Mouse (Mus musculus): Measurements from ENCODE around the gene Med23. TPM values are rescaled to one million over a fixed set of nuclear protein-coding genes. Genes with fewer than 3 reads are reported as not detected.
A peak's percentile ranks its signal among the peaks of the same experiment; 100 is the strongest.

Med23 gene
- polyA plus RNA-seq, 1 experiment from 2014 or later: 34.4 TPM

DNA sequence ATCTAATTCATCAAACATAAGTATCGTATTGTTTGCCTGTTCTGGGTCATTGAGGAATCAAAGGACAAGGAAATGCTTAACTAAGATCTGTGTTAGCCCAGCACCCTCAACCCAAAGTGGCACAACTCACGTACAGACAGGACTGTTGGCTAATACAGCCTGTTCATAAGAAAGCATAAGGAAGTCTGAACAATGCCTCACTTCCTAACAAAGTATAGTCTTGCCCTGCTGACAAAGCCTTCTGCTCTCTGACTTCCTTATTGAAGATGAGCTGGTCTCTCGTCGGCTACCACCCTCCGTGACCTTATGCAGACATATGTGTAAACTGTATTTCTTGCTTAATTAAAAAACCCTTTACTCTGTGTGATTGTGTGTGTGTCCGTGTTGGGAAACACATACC, 60.4 kb downstream of the Med23 start:
- Histone ChIP-seq H3K27ac (replicated peaks; ENCODE audit: low read depth, low read length) (no peak overlapping the region), H3K9ac (ENCODE audit: low read length) (no peak overlapping the region), H3K4me1 (ENCODE audit: control insufficient read depth, insufficient read depth, low read length) (peaks cover 10% of the 10 kb centered on the region; the same call in 1 of the 2 replicates), H3K36me3 (ENCODE audit: control insufficient read depth, insufficient read depth, low read length) (no peaks in the 10 kb centered on the region), H3K9me3 (ENCODE audit: control insufficient read depth, low read length) (no peaks in the 10 kb centered on the region), H3K27me3 (ENCODE audit: control insufficient read depth, insufficient read depth, low read length) (no peaks in the 10 kb centered on the region), H3K4me2 (ENCODE audit: low read depth, severe bottlenecking) (no peak overlapping the region), H3K4me3 (ENCODE audit: low read depth, low read length) (no peak overlapping the region)
- DNase-seq (ENCODE audit: low spot score): no peak
- no peak for ATAC-seq (ENCODE audit: insufficient number of reproducible peaks, low FRiP score, low TSS enrichment, low read depth)
- 82% methylated on average over 6 of the region's 6 CpGs for WGBS

DNA sequence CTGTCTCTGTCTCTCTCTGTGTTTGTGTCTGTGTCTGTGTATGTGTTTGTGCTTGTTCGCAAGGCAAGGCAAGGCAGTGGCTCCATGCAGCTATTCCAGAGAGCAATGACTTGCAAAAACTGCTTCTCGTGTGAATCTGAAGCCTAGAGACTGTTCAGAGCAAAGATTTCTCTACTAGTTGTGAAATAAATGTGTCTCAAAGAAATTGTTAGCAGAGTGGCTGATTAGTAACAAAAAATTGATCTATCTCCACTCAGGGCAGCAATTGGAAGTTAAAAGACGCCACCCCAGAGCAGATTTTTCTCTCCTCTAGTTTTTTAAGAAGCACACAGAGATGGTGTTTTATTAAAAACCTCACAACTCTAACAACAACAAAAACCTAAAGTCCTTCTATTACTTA, 78.1 kb downstream of the Med23 start:
- Histone ChIP-seq H3K4me1 (ENCODE audit: control insufficient read depth, insufficient read depth, low read length) (no peaks in the 10 kb centered on the region), H3K4me2 (ENCODE audit: low read depth, severe bottlenecking) (no peak overlapping the region), H3K4me3 (ENCODE audit: low read depth, low read length) (no peak overlapping the region), H3K36me3 (ENCODE audit: control insufficient read depth, insufficient read depth, low read length) (no peaks in the 10 kb centered on the region), H3K9me3 (ENCODE audit: control insufficient read depth, low read length) (no peaks in the 10 kb centered on the region), H3K27ac (replicated peaks; ENCODE audit: low read depth, low read length) (no peak overlapping the region), H3K9ac (ENCODE audit: low read length) (no peak overlapping the region), H3K27me3 (ENCODE audit: control insufficient read depth, insufficient read depth, low read length) (no peaks in the 10 kb centered on the region)
- DNase-seq (ENCODE audit: low spot score) (no peak), ATAC-seq (ENCODE audit: insufficient number of reproducible peaks, low FRiP score, low TSS enrichment, low read depth) (no peak)
- 85% methylated on average over 3 of the region's 3 CpGs for WGBS

DNA sequence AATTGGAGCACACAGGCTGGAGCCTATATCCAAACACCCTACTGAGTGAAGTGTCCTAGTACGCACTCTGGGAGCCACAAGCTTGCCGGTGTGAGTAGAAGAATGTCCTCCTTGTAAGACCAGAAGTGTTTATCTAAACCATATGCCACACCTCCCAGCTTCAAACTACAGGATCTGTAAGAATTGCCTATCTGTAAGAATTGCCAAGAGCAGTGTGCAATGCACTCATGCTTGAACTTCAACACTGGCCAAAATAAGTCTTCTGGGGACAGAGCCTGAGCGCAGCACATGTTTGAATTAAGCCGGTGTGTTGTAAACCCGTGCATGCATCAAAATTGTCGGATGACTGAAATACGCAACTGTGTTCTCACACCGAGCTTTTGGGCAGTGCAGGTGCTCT, 78.5 kb downstream of the Med23 start:
- ATAC-seq (ENCODE audit: insufficient number of reproducible peaks, low FRiP score, low TSS enrichment, low read depth) (no peak), DNase-seq (ENCODE audit: low spot score) (no peak)
- WGBS: 66% methylated on average over 8 of the region's 8 CpGs
- Histone ChIP-seq H3K36me3 (ENCODE audit: control insufficient read depth, insufficient read depth, low read length) (no peaks in the 10 kb centered on the region), H3K4me3 (ENCODE audit: low read depth, low read length) (no peak overlapping the region), H3K27ac (replicated peaks; ENCODE audit: low read depth, low read length) (no peak overlapping the region), H3K27me3 (ENCODE audit: control insufficient read depth, insufficient read depth, low read length) (no peaks in the 10 kb centered on the region), H3K4me2 (ENCODE audit: low read depth, severe bottlenecking) (no peak overlapping the region), H3K9ac (ENCODE audit: low read length) (no peak overlapping the region), H3K4me1 (ENCODE audit: control insufficient read depth, insufficient read depth, low read length) (no peaks in the 10 kb centered on the region), H3K9me3 (ENCODE audit: control insufficient read depth, low read length) (no peaks in the 10 kb centered on the region)

DNA sequence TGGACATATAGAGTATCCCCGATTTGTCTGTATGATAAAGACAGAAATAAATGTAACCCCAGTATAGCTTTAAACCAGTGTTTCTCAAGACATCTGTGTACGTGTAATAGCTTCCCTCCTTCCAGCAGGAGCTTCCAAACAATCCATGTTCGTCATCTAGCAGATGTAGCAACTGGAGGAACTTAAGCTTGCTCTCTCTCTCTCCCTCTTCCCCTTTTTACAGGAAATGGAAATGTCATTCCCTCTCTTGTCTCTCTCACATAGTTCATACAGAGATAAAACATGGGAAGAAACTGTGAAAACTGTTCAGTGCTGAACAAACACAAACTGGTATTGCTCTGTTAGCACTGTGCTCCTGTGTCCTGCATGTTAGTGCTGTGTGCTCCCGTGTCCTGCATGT, 80.4 kb downstream of the Med23 start:
- ATAC-seq (ENCODE audit: insufficient number of reproducible peaks, low FRiP score, low TSS enrichment, low read depth) (no peak), DNase-seq (ENCODE audit: low spot score) (no peak)
- Histone ChIP-seq H3K27ac (replicated peaks; ENCODE audit: low read depth, low read length) (no peak overlapping the region), H3K4me3 (ENCODE audit: low read depth, low read length) (no peak overlapping the region), H3K36me3 (ENCODE audit: control insufficient read depth, insufficient read depth, low read length) (no peaks in the 10 kb centered on the region), H3K9me3 (ENCODE audit: control insufficient read depth, low read length) (no peaks in the 10 kb centered on the region), H3K27me3 (ENCODE audit: control insufficient read depth, insufficient read depth, low read length) (no peaks in the 10 kb centered on the region), H3K9ac (ENCODE audit: low read length) (no peak overlapping the region), H3K4me2 (ENCODE audit: low read depth, severe bottlenecking) (no peak overlapping the region), H3K4me1 (ENCODE audit: control insufficient read depth, insufficient read depth, low read length) (no peaks in the 10 kb centered on the region)
- 82% methylated on average over 4 of the region's 4 CpGs for WGBS

DNA sequence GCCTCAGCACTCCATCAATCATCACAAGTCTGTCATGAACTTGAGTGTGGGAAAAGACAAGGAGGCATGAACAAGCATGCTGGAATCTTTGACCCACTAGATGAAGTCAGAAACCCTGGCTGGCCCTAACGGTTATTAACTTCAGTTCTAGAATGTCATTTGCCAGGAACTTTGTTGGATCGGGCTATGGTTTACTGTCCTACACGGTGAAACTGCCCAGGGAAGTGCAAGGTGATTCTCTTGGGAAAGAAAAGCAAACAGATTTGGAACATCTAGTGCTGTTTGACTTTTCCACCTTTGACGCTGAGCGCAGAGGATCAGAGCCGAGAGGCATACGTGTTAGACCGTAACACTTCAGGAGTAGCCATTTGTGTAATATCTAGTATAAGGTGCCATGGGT, 81.8 kb downstream of the Med23 start:
- 84% methylated on average over 8 of the region's 8 CpGs for WGBS
- DNase-seq (ENCODE audit: low spot score) (no peak), ATAC-seq (ENCODE audit: insufficient number of reproducible peaks, low FRiP score, low TSS enrichment, low read depth) (no peak)
- Histone ChIP-seq H3K9me3 (ENCODE audit: control insufficient read depth, low read length) (no peaks in the 10 kb centered on the region), H3K27me3 (ENCODE audit: control insufficient read depth, insufficient read depth, low read length) (no peaks in the 10 kb centered on the region), H3K27ac (replicated peaks; ENCODE audit: low read depth, low read length) (no peak overlapping the region), H3K36me3 (ENCODE audit: control insufficient read depth, insufficient read depth, low read length) (no peaks in the 10 kb centered on the region), H3K4me2 (ENCODE audit: low read depth, severe bottlenecking) (no peak overlapping the region), H3K4me3 (ENCODE audit: low read depth, low read length) (no peak overlapping the region), H3K4me1 (ENCODE audit: control insufficient read depth, insufficient read depth, low read length) (no peaks in the 10 kb centered on the region), H3K9ac (ENCODE audit: low read length) (no peak overlapping the region)

DNA sequence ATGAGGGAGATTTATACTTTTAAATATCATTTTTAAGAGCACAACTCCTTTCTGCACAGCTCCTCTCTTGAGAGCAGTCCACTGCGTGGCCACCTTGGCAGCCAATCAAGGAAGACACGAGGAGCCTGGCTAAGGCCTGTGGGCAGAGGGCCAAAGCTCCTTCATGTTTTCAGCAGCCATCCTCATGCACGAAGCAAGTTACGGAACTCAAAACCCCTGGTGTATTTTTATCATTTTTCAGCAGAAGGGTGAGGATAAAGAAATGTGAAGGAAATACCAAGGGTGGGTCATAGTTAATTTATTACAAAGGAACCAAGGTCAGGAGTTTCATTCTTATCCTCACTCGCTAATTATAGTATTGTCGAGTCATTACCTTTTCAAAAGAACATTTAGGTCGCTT, 82.8 kb downstream of the Med23 start:
- H3K4me1 ChIP-seq (ENCODE audit: control insufficient read depth, insufficient read depth, low read length): no peaks in the 10 kb centered on the region
- no peak overlapping the region for H3K4me2 ChIP-seq (ENCODE audit: low read depth, severe bottlenecking)
- ATAC-seq (ENCODE audit: insufficient number of reproducible peaks, low FRiP score, low TSS enrichment, low read depth) (no peak), DNase-seq (ENCODE audit: low spot score) (no peak)
- no peak overlapping the region for H3K9ac ChIP-seq (ENCODE audit: low read length)
- no peak overlapping the region for H3K27ac ChIP-seq (replicated peaks; ENCODE audit: low read depth, low read length)
- H3K9me3 ChIP-seq (ENCODE audit: control insufficient read depth, low read length): no peaks in the 10 kb centered on the region
- no peaks in the 10 kb centered on the region for H3K27me3 ChIP-seq (ENCODE audit: control insufficient read depth, insufficient read depth, low read length)
- 90% methylated on average over 7 of the region's 7 CpGs for WGBS
- H3K36me3 ChIP-seq (ENCODE audit: control insufficient read depth, insufficient read depth, low read length): no peaks in the 10 kb centered on the region
- no peak overlapping the region for H3K4me3 ChIP-seq (ENCODE audit: low read depth, low read length)

DNA sequence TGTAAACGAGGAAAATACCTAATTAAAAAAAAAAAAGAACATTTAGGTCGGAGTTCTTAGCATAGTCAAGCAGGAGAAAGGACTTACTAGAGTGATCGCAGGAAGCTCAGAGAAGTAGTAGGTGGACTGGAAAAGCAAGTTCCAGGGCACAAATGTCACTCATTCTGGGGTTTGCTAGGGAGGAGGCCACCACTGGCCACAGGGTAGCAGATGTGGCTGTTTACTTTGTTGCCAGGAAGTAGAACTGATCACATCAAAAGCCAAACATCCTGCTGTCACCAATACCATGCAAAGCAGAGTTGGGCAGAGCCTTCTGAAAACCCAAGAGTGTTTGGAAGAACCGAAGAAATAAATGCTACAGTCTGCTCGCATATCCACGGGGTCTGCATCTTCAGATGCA, 84.1 kb downstream of the Med23 start:
- Histone ChIP-seq H3K4me3 (ENCODE audit: low read depth, low read length) (no peak overlapping the region), H3K4me1 (ENCODE audit: control insufficient read depth, insufficient read depth, low read length) (no peaks in the 10 kb centered on the region), H3K4me2 (ENCODE audit: low read depth, severe bottlenecking) (no peak overlapping the region), H3K9me3 (ENCODE audit: control insufficient read depth, low read length) (no peaks in the 10 kb centered on the region), H3K27ac (replicated peaks; ENCODE audit: low read depth, low read length) (no peak overlapping the region), H3K9ac (ENCODE audit: low read length) (no peak overlapping the region), H3K27me3 (ENCODE audit: control insufficient read depth, insufficient read depth, low read length) (no peaks in the 10 kb centered on the region), H3K36me3 (ENCODE audit: control insufficient read depth, insufficient read depth, low read length) (no peaks in the 10 kb centered on the region)
- DNase-seq (ENCODE audit: low spot score) (no peak), ATAC-seq (ENCODE audit: insufficient number of reproducible peaks, low FRiP score, low TSS enrichment, low read depth) (no peak)
- 88% methylated on average over 6 of the region's 6 CpGs for WGBS

DNA sequence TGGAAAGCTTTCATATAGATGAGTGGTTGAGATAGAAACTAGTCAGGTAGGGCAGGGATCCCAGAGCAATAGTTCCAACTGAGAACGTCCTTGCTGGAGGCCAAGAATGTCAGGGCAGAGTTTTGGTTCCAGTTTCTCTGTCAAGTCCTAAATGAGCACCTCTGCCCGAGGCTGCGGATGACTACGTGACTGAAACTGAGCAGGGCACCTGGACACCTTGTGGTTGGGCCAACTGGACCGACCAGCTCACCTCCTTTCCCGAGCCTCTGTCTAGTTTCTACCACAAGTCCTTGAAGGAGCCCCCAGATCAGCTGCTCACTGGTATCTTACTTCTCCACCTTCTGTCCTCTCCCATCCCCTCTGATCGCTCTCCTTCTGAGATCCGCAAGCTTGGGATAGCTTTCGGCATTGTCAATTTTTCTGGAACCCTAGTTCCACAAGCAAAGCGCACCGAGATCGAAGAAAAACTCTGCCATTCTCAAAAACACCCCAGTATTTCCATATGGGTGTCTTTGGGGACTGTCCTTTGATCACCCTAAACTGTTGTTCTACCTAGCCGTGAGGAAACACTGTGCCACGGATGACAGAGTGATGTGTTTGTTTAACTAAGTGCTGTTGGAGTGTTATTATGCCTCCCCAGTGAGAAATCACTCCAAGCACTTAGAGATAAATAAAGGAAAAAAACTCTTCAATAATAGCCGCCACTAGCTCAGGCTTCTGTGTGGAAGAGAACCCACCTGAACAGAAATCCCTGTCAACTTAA, 88.7 kb downstream of the Med23 start:
- Histone ChIP-seq H3K4me2 (ENCODE audit: low read depth, severe bottlenecking) (no peak overlapping the region), H3K9ac (ENCODE audit: low read length) (no peak overlapping the region), H3K27ac (replicated peaks; ENCODE audit: low read depth, low read length) (no peak overlapping the region), H3K4me1 (ENCODE audit: control insufficient read depth, insufficient read depth, low read length) (no peaks in the 10 kb centered on the region), H3K9me3 (ENCODE audit: control insufficient read depth, low read length) (no peaks in the 10 kb centered on the region), H3K4me3 (ENCODE audit: low read depth, low read length) (no peak overlapping the region), H3K36me3 (ENCODE audit: control insufficient read depth, insufficient read depth, low read length) (no peaks in the 10 kb centered on the region), H3K27me3 (ENCODE audit: control insufficient read depth, insufficient read depth, low read length) (no peaks in the 10 kb centered on the region)
- ATAC-seq (ENCODE audit: insufficient number of reproducible peaks, low FRiP score, low TSS enrichment, low read depth): no peak
- WGBS: 50% methylated on average over 15 of the region's 15 CpGs
- peak; percentile 28 for DNase-seq (ENCODE audit: low spot score)

Data from limb, embryonic 11.5 days (tissue).